Mouse (Mus musculus): ENCODE data around the gene Kif22. TPM values are rescaled to one million over a fixed set of nuclear protein-coding genes. Genes with fewer than 3 reads are reported as not detected.

Gene Kif22
- polyA plus RNA-seq, 2 experiments = 60.1 to 101 TPM

- no peak for ATAC-seq (ENCODE audit: insufficient read depth)
- H3K9me3 ChIP-seq (ENCODE audit: control insufficient read depth, low read length) = no peaks in the 10 kb centered on the region
- 51% methylated on average over 10 of the region's 10 CpGs for WGBS (ENCODE audit: insufficient replicate concordance)
Measured at GRCm38 (mm10) chr7:126984667-126985444, 57.4 kb downstream of the Kif22 start.

DNA sequence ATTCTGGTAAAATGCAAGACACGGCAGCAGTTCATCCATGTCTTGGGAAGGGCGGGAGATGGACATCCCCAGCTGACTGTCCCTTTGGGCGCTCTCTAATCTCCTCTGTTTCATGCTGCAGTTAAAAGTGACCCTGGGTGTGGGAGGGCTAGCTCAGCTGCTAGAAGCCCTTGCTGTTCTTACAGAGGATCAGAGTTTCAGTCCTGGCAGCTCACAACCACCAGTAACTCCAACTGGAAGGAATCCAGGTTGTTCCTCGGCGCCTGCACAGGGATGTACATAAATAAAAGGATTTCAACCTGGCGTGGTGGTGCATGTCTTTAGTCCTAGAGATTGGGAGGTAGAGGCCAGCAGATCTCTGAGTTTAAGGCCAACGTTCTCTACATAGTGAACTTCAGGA, 59.2 kb downstream of the Kif22 start:
- no peak for ATAC-seq (ENCODE audit: insufficient read depth)
- Histone ChIP-seq H3K27me3 (ENCODE audit: control insufficient read depth, insufficient read depth, low read length) (no peaks in the 10 kb centered on the region), H3K27ac (no peak overlapping the region), H3K36me3 (replicated peaks; ENCODE audit: control insufficient read depth, insufficient read depth, low read depth) (peaks cover 19% of the 10 kb centered on the region), H3K4me1 (replicated peaks; ENCODE audit: control insufficient read depth in 2 of 2, insufficient read depth in 2 of 2, low read length in 1 of 2) (no peaks in the 10 kb centered on the region), H3K4me3 (ENCODE audit: insufficient read depth in 1 of 2, low read depth in 2 of 2, low read length in 2 of 2) (no peak overlapping the region), H3K9me3 (ENCODE audit: control insufficient read depth, low read length) (no peaks in the 10 kb centered on the region), H3K9ac (replicated peaks) (no peak overlapping the region), H3K4me2 (ENCODE audit: low read depth) (no peak overlapping the region)
- 71% methylated on average over 7 of the region's 7 CpGs for WGBS (ENCODE audit: insufficient replicate concordance)
- DNase-seq (ENCODE audit: low read depth in 3 of 3, low spot score in 3 of 3) = no peak
- TF ChIP-seq CTCF (IDR thresholded peaks at IDR 0.05; ENCODE audit: low read depth) (no peak), EP300 (IDR thresholded peaks at IDR 0.05; ENCODE audit: low read depth) (no peak)

More at GRCm38 (mm10) chr7:126984667-126985444, 57.4 kb downstream of the Kif22 start:
- no peak overlapping the region for H3K4me3 ChIP-seq (ENCODE audit: insufficient read depth in 1 of 2, low read depth in 2 of 2, low read length in 2 of 2)
- H3K4me1 ChIP-seq (replicated peaks; ENCODE audit: control insufficient read depth in 2 of 2, insufficient read depth in 2 of 2, low read length in 1 of 2) = no peaks in the 10 kb centered on the region
- peaks cover 4% of the 10 kb centered on the region for H3K36me3 ChIP-seq (replicated peaks; ENCODE audit: control insufficient read depth, insufficient read depth, low read depth)
- H3K27ac ChIP-seq = no peak overlapping the region
- H3K27me3 ChIP-seq (ENCODE audit: control insufficient read depth, insufficient read depth, low read length) = no peaks in the 10 kb centered on the region
- no peak overlapping the region for H3K9ac ChIP-seq (replicated peaks)
- TF ChIP-seq EP300 (IDR thresholded peaks at IDR 0.05; ENCODE audit: low read depth) = no peak
- no peak for TF ChIP-seq CTCF (IDR thresholded peaks at IDR 0.05; ENCODE audit: low read depth)
- no peak overlapping the region for H3K4me2 ChIP-seq (ENCODE audit: low read depth)
- no peak for DNase-seq (ENCODE audit: low read depth in 3 of 3, low spot score in 3 of 3)

- Histone ChIP-seq H3K9ac (replicated peaks) (no peak overlapping the region), H3K4me3 (ENCODE audit: insufficient read depth in 1 of 2, low read depth in 2 of 2, low read length in 2 of 2) (no peak overlapping the region), H3K4me2 (ENCODE audit: low read depth) (no peak overlapping the region), H3K27ac (no peak overlapping the region), H3K27me3 (ENCODE audit: control insufficient read depth, insufficient read depth, low read length) (no peaks in the 10 kb centered on the region), H3K9me3 (ENCODE audit: control insufficient read depth, low read length) (no peaks in the 10 kb centered on the region), H3K4me1 (replicated peaks; ENCODE audit: control insufficient read depth in 2 of 2, insufficient read depth in 2 of 2, low read length in 1 of 2) (peaks cover 4 to 6% of the 10 kb centered on the region in 2 experiments), H3K36me3 (replicated peaks; ENCODE audit: control insufficient read depth, insufficient read depth, low read depth) (peaks cover 22% of the 10 kb centered on the region)
- WGBS (ENCODE audit: insufficient replicate concordance) = 33% methylated on average over 4 of the region's 4 CpGs
- TF ChIP-seq EP300 (IDR thresholded peaks at IDR 0.05; ENCODE audit: low read depth) (no peak), CTCF (IDR thresholded peaks at IDR 0.05; ENCODE audit: low read depth) (no peak)
- DNase-seq (ENCODE audit: low read depth in 3 of 3, low spot score in 3 of 3) (no peak), ATAC-seq (ENCODE audit: insufficient read depth) (no peak)
Measured at GRCm38 (mm10) chr7:126982054-126982453, 60.2 kb downstream of the Kif22 start.

DNA sequence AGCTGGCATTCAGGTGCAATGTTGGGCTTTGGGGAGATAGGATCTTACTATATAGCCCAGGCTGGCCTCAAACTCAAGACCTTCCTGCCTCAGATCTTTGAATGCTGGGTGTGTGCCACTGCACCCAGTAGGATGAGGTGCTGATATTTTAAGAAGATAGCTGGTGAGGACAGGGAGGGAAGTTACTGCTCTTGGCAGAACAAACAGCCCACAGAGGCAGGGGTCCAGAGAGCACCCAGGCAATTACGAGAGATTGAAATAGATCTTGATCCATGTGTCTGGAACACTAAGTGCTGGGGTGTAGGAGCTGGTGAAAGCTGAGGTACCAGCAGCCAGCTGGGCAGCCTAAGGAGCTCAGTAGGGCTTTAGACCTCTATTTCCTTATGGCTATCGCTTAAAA, 60.7 kb downstream of the Kif22 start:
- Histone ChIP-seq H3K4me1 (replicated peaks; ENCODE audit: control insufficient read depth in 2 of 2, insufficient read depth in 2 of 2, low read length in 1 of 2) (peaks cover 5 to 7% of the 10 kb centered on the region in 2 experiments), H3K4me3 (ENCODE audit: insufficient read depth in 1 of 2, low read depth in 2 of 2, low read length in 2 of 2) (no peak overlapping the region), H3K27ac (no peak overlapping the region), H3K9ac (replicated peaks) (no peak overlapping the region), H3K27me3 (ENCODE audit: control insufficient read depth, insufficient read depth, low read length) (no peaks in the 10 kb centered on the region), H3K9me3 (ENCODE audit: control insufficient read depth, low read length) (no peaks in the 10 kb centered on the region), H3K36me3 (replicated peaks; ENCODE audit: control insufficient read depth, insufficient read depth, low read depth) (peaks cover 22% of the 10 kb centered on the region), H3K4me2 (ENCODE audit: low read depth) (no peak overlapping the region)
- WGBS (ENCODE audit: insufficient replicate concordance) = 65% methylated on average over 2 of the region's 2 CpGs
- TF ChIP-seq CTCF (IDR thresholded peaks at IDR 0.05; ENCODE audit: low read depth) = no peak
- TF ChIP-seq EP300 (IDR thresholded peaks at IDR 0.05; ENCODE audit: low read depth) = no peak
- DNase-seq (ENCODE audit: low read depth in 3 of 3, low spot score in 3 of 3) (no peak), ATAC-seq (ENCODE audit: insufficient read depth) (no peak)

DNA sequence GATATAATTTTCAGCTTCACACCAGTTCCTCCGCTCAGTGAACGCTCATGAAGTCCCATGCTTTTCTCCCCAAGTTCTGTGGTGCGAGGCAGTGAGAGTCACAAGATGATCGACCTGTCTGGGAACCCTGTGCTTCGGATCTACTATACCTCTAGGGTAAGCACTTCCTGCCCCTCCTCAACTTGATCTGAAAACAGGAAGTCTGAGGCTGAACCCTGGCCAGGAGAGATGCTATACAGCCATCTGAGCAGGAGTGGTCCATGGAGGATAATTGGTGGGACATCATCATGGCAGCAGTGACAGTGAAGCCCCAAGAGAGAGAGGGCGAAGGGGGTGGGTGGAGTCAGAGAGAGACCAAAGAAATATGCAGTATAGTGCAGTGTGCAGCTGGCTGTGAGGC, 63.4 kb downstream of the Kif22 start:
- DNase-seq (ENCODE audit: low read depth in 3 of 3, low spot score in 3 of 3) (no peak), ATAC-seq (ENCODE audit: insufficient read depth) (no peak)
- peaks cover 22% of the 10 kb centered on the region for H3K36me3 ChIP-seq (replicated peaks; ENCODE audit: control insufficient read depth, insufficient read depth, low read depth)
- 80% methylated on average over 6 of the region's 6 CpGs for WGBS (ENCODE audit: insufficient replicate concordance)
- H3K4me3 ChIP-seq (ENCODE audit: insufficient read depth in 1 of 2, low read depth in 2 of 2, low read length in 2 of 2) = no peak overlapping the region
- no peak for TF ChIP-seq CTCF (IDR thresholded peaks at IDR 0.05; ENCODE audit: low read depth)
- H3K27ac ChIP-seq = no peak overlapping the region
- H3K27me3 ChIP-seq (ENCODE audit: control insufficient read depth, insufficient read depth, low read length) = no peaks in the 10 kb centered on the region
- H3K9ac ChIP-seq (replicated peaks) = no peak overlapping the region
- H3K4me1 ChIP-seq (replicated peaks; ENCODE audit: control insufficient read depth in 2 of 2, insufficient read depth in 2 of 2, low read length in 1 of 2) = peaks cover 10 to 12% of the 10 kb centered on the region in 2 experiments
- H3K9me3 ChIP-seq (ENCODE audit: control insufficient read depth, low read length) = no peaks in the 10 kb centered on the region
- H3K4me2 ChIP-seq (ENCODE audit: low read depth) = no peak overlapping the region

Small RNAs within 50 kb of the gene (microRNA-seq; reads per million reads assigned to microRNA genes)
- gene Gm44343 = not detected

Other genes starting within 250 kb of the Kif22 start
Only the 30 nearest of the 31 such genes appear.
- 0.19 and 0.24 TPM in 2 replicates for gene Fam57b, start 244.8 kb downstream of the Kif22 start, polyA plus RNA-seq (2012; rRNA removed)
- gene Fam57b, start 244.8 kb downstream of the Kif22 start, polyA plus RNA-seq (2014; fragmentation: Nextera tagmentation; extraction: Ambion mirVana) = not detected in 2 replicates
- gene 4930451I11Rik, start 210.8 kb downstream of the Kif22 start, polyA plus RNA-seq (2012; rRNA removed) = not detected in 2 replicates
- gene 4930451I11Rik, start 210.8 kb downstream of the Kif22 start, polyA plus RNA-seq (2014; fragmentation: Nextera tagmentation; extraction: Ambion mirVana) = not detected in 2 replicates
- 0.02 TPM in 1 of 2 replicates, not detected in the other for gene Doc2a, start 195.1 kb downstream of the Kif22 start, polyA plus RNA-seq (2012; rRNA removed)
- gene Doc2a, start 195.1 kb downstream of the Kif22 start, polyA plus RNA-seq (2014; fragmentation: Nextera tagmentation; extraction: Ambion mirVana) = 0.18 TPM in 1 of 2 replicates, not detected in the other
- 24.7 and 58.1 TPM in 2 replicates for gene Hirip3, start 180.5 kb downstream of the Kif22 start, polyA plus RNA-seq (2012; rRNA removed)
- 5.2 and 5.6 TPM in 2 replicates for gene Hirip3, start 180.5 kb downstream of the Kif22 start, polyA plus RNA-seq (2014; fragmentation: Nextera tagmentation; extraction: Ambion mirVana)
- gene Ino80e, start 180.1 kb downstream of the Kif22 start, polyA plus RNA-seq (2012; rRNA removed) = 22.7 and 25.1 TPM in 2 replicates
- 36.6 and 40.6 TPM in 2 replicates for gene Ino80e, start 180.1 kb downstream of the Kif22 start, polyA plus RNA-seq (2014; fragmentation: Nextera tagmentation; extraction: Ambion mirVana)
- 16.2 and 16.3 TPM in 2 replicates for gene Taok2, start 157.8 kb downstream of the Kif22 start, polyA plus RNA-seq (2012; rRNA removed)
- 6.3 and 7.0 TPM in 2 replicates for gene Taok2, start 157.8 kb downstream of the Kif22 start, polyA plus RNA-seq (2014; fragmentation: Nextera tagmentation; extraction: Ambion mirVana)
- gene Tmem219, start 119.6 kb downstream of the Kif22 start, polyA plus RNA-seq (2012; rRNA removed) = 10.8 and 15.3 TPM in 2 replicates
- gene Tmem219, start 119.6 kb downstream of the Kif22 start, polyA plus RNA-seq (2014; fragmentation: Nextera tagmentation; extraction: Ambion mirVana) = 15.7 and 17.1 TPM in 2 replicates
- 4.0 and 4.3 TPM in 2 replicates for gene Kctd13, start 113.6 kb downstream of the Kif22 start, polyA plus RNA-seq (2012; rRNA removed)
- 3.0 and 4.8 TPM in 2 replicates for gene Kctd13, start 113.6 kb downstream of the Kif22 start, polyA plus RNA-seq (2014; fragmentation: Nextera tagmentation; extraction: Ambion mirVana)
- gene Asphd1, start 92.9 kb downstream of the Kif22 start, polyA plus RNA-seq (2012; rRNA removed) = 0.04 TPM in 1 of 2 replicates, not detected in the other
- not detected in 2 replicates for gene Asphd1, start 92.9 kb downstream of the Kif22 start, polyA plus RNA-seq (2014; fragmentation: Nextera tagmentation; extraction: Ambion mirVana)
- 0.19 and 0.40 TPM in 2 replicates for gene Sez6l2, start 91.9 kb downstream of the Kif22 start, polyA plus RNA-seq (2012; rRNA removed)
- gene Sez6l2, start 91.9 kb downstream of the Kif22 start, polyA plus RNA-seq (2014; fragmentation: Nextera tagmentation; extraction: Ambion mirVana) = not detected in 2 replicates
- gene Cdipt, start 66.6 kb downstream of the Kif22 start, polyA plus RNA-seq (2012; rRNA removed) = 36.4 and 45.9 TPM in 2 replicates
- 32.6 and 34.3 TPM in 2 replicates for gene Cdipt, start 66.6 kb downstream of the Kif22 start, polyA plus RNA-seq (2014; fragmentation: Nextera tagmentation; extraction: Ambion mirVana)
- 0.18 and 0.52 TPM in 2 replicates for gene Cdiptos, start 66.4 kb downstream of the Kif22 start, polyA plus RNA-seq (2012; rRNA removed)
- gene Cdiptos, start 66.4 kb downstream of the Kif22 start, polyA plus RNA-seq (2014; fragmentation: Nextera tagmentation; extraction: Ambion mirVana) = 0.20 and 0.64 TPM in 2 replicates
- gene Mvp, start 27.9 kb downstream of the Kif22 start, polyA plus RNA-seq (2012; rRNA removed) = 3.8 and 4.5 TPM in 2 replicates
- gene Mvp, start 27.9 kb downstream of the Kif22 start, polyA plus RNA-seq (2014; fragmentation: Nextera tagmentation; extraction: Ambion mirVana) = 5.5 and 5.6 TPM in 2 replicates
- 0.10 and 0.30 TPM in 2 replicates for gene Pagr1b, start 26.0 kb downstream of the Kif22 start, polyA plus RNA-seq (2012; rRNA removed)
- not detected in 2 replicates for gene Pagr1b, start 26.0 kb downstream of the Kif22 start, polyA plus RNA-seq (2014; fragmentation: Nextera tagmentation; extraction: Ambion mirVana)
- gene Pagr1a, start 25.1 kb downstream of the Kif22 start, polyA plus RNA-seq (2012; rRNA removed) = 8.0 and 15.2 TPM in 2 replicates
- 27.3 and 32.2 TPM in 2 replicates for gene Pagr1a, start 25.1 kb downstream of the Kif22 start, polyA plus RNA-seq (2014; fragmentation: Nextera tagmentation; extraction: Ambion mirVana)
- 7.5 and 15.7 TPM in 2 replicates for gene Gm42742, start 21.4 kb downstream of the Kif22 start, polyA plus RNA-seq (2012; rRNA removed)
- 1.2 and 8.3 TPM in 2 replicates for gene Gm42742, start 21.4 kb downstream of the Kif22 start, polyA plus RNA-seq (2014; fragmentation: Nextera tagmentation; extraction: Ambion mirVana)
- gene Prrt2, start 21.3 kb downstream of the Kif22 start, polyA plus RNA-seq (2012; rRNA removed) = 0.08 and 0.55 TPM in 2 replicates
- gene Prrt2, start 21.3 kb downstream of the Kif22 start, polyA plus RNA-seq (2014; fragmentation: Nextera tagmentation; extraction: Ambion mirVana) = 0.40 and 0.41 TPM in 2 replicates
- gene Maz, start 15.4 kb downstream of the Kif22 start, polyA plus RNA-seq (2012; rRNA removed) = 91.4 and 97.5 TPM in 2 replicates
- 27.3 and 37.4 TPM in 2 replicates for gene Maz, start 15.4 kb downstream of the Kif22 start, polyA plus RNA-seq (2014; fragmentation: Nextera tagmentation; extraction: Ambion mirVana)
- 0.08 and 0.11 TPM in 2 replicates for gene Zg16, start 44.9 kb upstream of the Kif22 start, polyA plus RNA-seq (2012; rRNA removed)
- not detected in 2 replicates for gene Zg16, start 44.9 kb upstream of the Kif22 start, polyA plus RNA-seq (2014; fragmentation: Nextera tagmentation; extraction: Ambion mirVana)
- gene AI467606, start 48.9 kb upstream of the Kif22 start, polyA plus RNA-seq (2012; rRNA removed) = 5.3 and 6.4 TPM in 2 replicates
- gene AI467606, start 48.9 kb upstream of the Kif22 start, polyA plus RNA-seq (2014; fragmentation: Nextera tagmentation; extraction: Ambion mirVana) = 7.6 and 8.5 TPM in 2 replicates
- 35.6 and 35.9 TPM in 2 replicates for gene Qprt, start 79.8 kb upstream of the Kif22 start, polyA plus RNA-seq (2012; rRNA removed)
- gene Qprt, start 79.8 kb upstream of the Kif22 start, polyA plus RNA-seq (2014; fragmentation: Nextera tagmentation; extraction: Ambion mirVana) = 48.6 and 49.2 TPM in 2 replicates
- 8.0 and 10.8 TPM in 2 replicates for gene Spn, start 95.4 kb upstream of the Kif22 start, polyA plus RNA-seq (2012; rRNA removed)
- gene Spn, start 95.4 kb upstream of the Kif22 start, polyA plus RNA-seq (2014; fragmentation: Nextera tagmentation; extraction: Ambion mirVana) = 7.9 and 8.0 TPM in 2 replicates
- gene Cd2bp2, start 153.6 kb upstream of the Kif22 start, polyA plus RNA-seq (2012; rRNA removed) = 17.6 and 27.6 TPM in 2 replicates
- gene Cd2bp2, start 153.6 kb upstream of the Kif22 start, polyA plus RNA-seq (2014; fragmentation: Nextera tagmentation; extraction: Ambion mirVana) = 17.4 and 18.4 TPM in 2 replicates
- 12.8 and 15.5 TPM in 2 replicates for gene Tbc1d10b, start 166.0 kb upstream of the Kif22 start, polyA plus RNA-seq (2012; rRNA removed)
- gene Tbc1d10b, start 166.0 kb upstream of the Kif22 start, polyA plus RNA-seq (2014; fragmentation: Nextera tagmentation; extraction: Ambion mirVana) = 10.9 and 13.2 TPM in 2 replicates
- gene Mylpf, start 166.4 kb upstream of the Kif22 start, polyA plus RNA-seq (2012; rRNA removed) = 10.6 and 15.6 TPM in 2 replicates
- 31.0 and 31.1 TPM in 2 replicates for gene Mylpf, start 166.4 kb upstream of the Kif22 start, polyA plus RNA-seq (2014; fragmentation: Nextera tagmentation; extraction: Ambion mirVana)
- 3.3 and 3.4 TPM in 2 replicates for gene Zfp553, start 190.6 kb upstream of the Kif22 start, polyA plus RNA-seq (2012; rRNA removed)
- 2.4 and 2.8 TPM in 2 replicates for gene Zfp553, start 190.6 kb upstream of the Kif22 start, polyA plus RNA-seq (2014; fragmentation: Nextera tagmentation; extraction: Ambion mirVana)
- gene Sept1, start 190.7 kb upstream of the Kif22 start, polyA plus RNA-seq (2012; rRNA removed) = 10.3 and 16.1 TPM in 2 replicates
- gene Sept1, start 190.7 kb upstream of the Kif22 start, polyA plus RNA-seq (2014; fragmentation: Nextera tagmentation; extraction: Ambion mirVana) = 7.0 TPM in 2 replicates
- 19.6 and 21.6 TPM in 2 replicates for gene Zfp771, start 201.8 kb upstream of the Kif22 start, polyA plus RNA-seq (2012; rRNA removed)
- gene Zfp771, start 201.8 kb upstream of the Kif22 start, polyA plus RNA-seq (2014; fragmentation: Nextera tagmentation; extraction: Ambion mirVana) = 11.0 TPM in 2 replicates
- 62.2 and 82.9 TPM in 2 replicates for gene Dctpp1, start 218.2 kb upstream of the Kif22 start, polyA plus RNA-seq (2012; rRNA removed)
- gene Dctpp1, start 218.2 kb upstream of the Kif22 start, polyA plus RNA-seq (2014; fragmentation: Nextera tagmentation; extraction: Ambion mirVana) = 104 and 117 TPM in 2 replicates
- gene Sephs2, start 231.6 kb upstream of the Kif22 start, polyA plus RNA-seq (2012; rRNA removed) = 35.0 and 44.9 TPM in 2 replicates
- gene Sephs2, start 231.6 kb upstream of the Kif22 start, polyA plus RNA-seq (2014; fragmentation: Nextera tagmentation; extraction: Ambion mirVana) = 143 and 155 TPM in 2 replicates

Data from liver, embryonic 14.5 days (tissue).